Mouse (Mus musculus) natural killer cell, adult 2 months (primary cell): ENCODE data around the gene Akap5.

Experiments used
- DNase-seq, 2 experiments: peaks; one replicate each; pipeline ENCODE4 v3.0.0; 2022; ENCODE audit warnings: low spot score in 2 of 2

Akap5 gene

GRCm38 (mm10) chr12:76369206-76369977 lies 44.7 kb downstream of the Akap5 start, which contains the start of gene Zbtb25:
Gene Zbtb25, minus strand, starts transcription at chr12:76369602.
- peak; percentile 87 to 90 for DNase-seq

- DNase-seq, result peak; percentile 82 to 85
Measured at GRCm38 (mm10) chr12:76369978-76370830, 45.5 kb downstream of the Akap5 start, which contains the start of gene Zbtb1. Gene Zbtb1, plus strand, starts transcription at chr12:76370266.

GRCm38 (mm10) chr12:76370831-76371571 lies 46.3 kb downstream of the Akap5 start:
- DNase-seq, result peak; percentile 51 to 64

- DNase-seq, result no peak
Measured at GRCm38 (mm10) chr12:76372046-76372445, 47.4 kb downstream of the Akap5 start.

- peak; percentile 56 to 60 for DNase-seq
Measured at GRCm38 (mm10) chr12:76372881-76373818, 48.5 kb downstream of the Akap5 start.

- DNase-seq, result no peak
Measured at GRCm38 (mm10) chr12:76373991-76374390, 49.3 kb downstream of the Akap5 start.

- no peak for DNase-seq
Measured at GRCm38 (mm10) chr12:76374911-76375310, 50.2 kb downstream of the Akap5 start.

GRCm38 (mm10) chr12:76375506-76375905 lies 50.8 kb downstream of the Akap5 start:
- no peak for DNase-seq

- DNase-seq, result peak in 1 of 2 experiments; percentile 66
Measured at GRCm38 (mm10) chr12:76376649-76377048, 52.0 kb downstream of the Akap5 start.

GRCm38 (mm10) chr12:76377059-76377458 lies 52.4 kb downstream of the Akap5 start:
- DNase-seq, result peak in 1 of 2 experiments; percentile 49

GRCm38 (mm10) chr12:76377726-76378125 lies 53.0 kb downstream of the Akap5 start:
- DNase-seq, result no peak

GRCm38 (mm10) chr12:76378556-76378955 lies 53.9 kb downstream of the Akap5 start:
- no peak for DNase-seq

- no peak for DNase-seq
Measured at GRCm38 (mm10) chr12:76380151-76380550, 55.5 kb downstream of the Akap5 start.
